Mouse (Mus musculus) adrenal gland, adult 18-20 months (tissue): ENCODE data around the gene Tenm4. TPM values are rescaled to one million over a fixed set of nuclear protein-coding genes. Genes with fewer than 3 reads are reported as not detected.

Source experiments
- DNase-seq, 2 experiments: peaks; one replicate each; pipeline ENCODE4 v3.0.0; 2021 to 2022; ENCODE audit warnings: low spot score in 2 of 2
- total RNA-seq, 2 experiments: library from RNA; stranded (reverse); gene quantifications; 1 replicate in 1 of 2; 2 replicates in 1 of 2; pipeline ENCODE4 v1.2.3; 2021

Tenm4 gene
- total RNA-seq, 2 experiments from 2014 or later, result 11.8 to 27.2 TPM

- DNase-seq, result peak; percentile 25 to 41
Observed at GRCm38 (mm10) chr7:96796788-96797485, 625.9 kb downstream of the Tenm4 start.

DNA sequence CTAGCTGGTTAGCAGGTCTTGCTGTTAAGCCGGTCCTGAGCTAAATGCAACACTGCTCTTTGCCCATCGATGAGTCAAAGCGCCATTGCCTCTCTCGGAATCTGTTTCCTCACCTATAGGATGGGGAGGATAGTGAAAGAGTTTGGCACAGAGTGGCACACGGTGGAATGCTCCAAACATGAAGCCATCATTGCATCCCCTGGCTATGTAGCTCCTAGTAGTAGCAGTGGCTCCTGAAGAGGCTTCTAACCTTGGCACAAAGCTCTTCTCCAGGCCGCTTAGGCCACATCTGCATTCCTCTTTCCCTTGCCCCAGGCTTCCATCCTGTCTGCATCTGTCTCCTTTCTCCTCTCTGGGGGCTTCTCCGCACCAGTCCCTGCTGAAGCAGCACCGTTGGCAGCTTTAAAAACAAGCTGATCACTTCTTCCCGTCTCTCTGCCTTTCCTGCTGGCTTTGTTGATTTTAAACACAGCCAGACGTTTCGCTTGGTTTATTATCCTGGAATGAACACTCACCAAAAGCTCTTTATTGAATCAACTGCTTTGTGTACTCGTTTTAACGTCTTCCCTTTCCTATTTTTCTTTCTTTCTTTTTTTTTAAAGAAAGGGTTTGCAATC lies 626.8 kb downstream of the Tenm4 start:
- no peak for DNase-seq

GRCm38 (mm10) chr7:96799816-96800215 lies 628.8 kb downstream of the Tenm4 start:
- no peak for DNase-seq

DNA sequence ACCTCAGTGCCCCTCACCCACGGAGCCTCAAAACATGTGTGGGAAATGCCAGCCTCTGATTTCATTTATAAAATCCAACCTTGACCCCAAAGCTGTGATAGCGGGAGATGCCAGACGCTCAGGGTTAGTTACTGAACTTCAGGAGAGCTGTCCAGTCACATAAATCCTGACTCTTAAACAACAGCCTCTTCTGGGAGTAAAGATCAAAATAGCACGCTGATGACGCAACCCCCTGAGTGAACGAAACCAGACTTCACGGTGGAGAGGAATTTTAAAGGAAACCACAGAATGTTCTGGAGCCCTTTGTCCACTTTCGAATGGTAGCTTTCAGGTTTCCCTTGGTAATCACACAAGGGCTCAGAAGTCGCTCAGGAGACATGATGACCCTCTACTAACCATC lies 630.3 kb downstream of the Tenm4 start:
- DNase-seq, result peak; percentile 31 to 42

GRCm38 (mm10) chr7:96802216-96802615 lies 631.2 kb downstream of the Tenm4 start:
- no peak for DNase-seq

- no peak for DNase-seq
Observed at GRCm38 (mm10) chr7:96806561-96806960, 635.5 kb downstream of the Tenm4 start.

DNA sequence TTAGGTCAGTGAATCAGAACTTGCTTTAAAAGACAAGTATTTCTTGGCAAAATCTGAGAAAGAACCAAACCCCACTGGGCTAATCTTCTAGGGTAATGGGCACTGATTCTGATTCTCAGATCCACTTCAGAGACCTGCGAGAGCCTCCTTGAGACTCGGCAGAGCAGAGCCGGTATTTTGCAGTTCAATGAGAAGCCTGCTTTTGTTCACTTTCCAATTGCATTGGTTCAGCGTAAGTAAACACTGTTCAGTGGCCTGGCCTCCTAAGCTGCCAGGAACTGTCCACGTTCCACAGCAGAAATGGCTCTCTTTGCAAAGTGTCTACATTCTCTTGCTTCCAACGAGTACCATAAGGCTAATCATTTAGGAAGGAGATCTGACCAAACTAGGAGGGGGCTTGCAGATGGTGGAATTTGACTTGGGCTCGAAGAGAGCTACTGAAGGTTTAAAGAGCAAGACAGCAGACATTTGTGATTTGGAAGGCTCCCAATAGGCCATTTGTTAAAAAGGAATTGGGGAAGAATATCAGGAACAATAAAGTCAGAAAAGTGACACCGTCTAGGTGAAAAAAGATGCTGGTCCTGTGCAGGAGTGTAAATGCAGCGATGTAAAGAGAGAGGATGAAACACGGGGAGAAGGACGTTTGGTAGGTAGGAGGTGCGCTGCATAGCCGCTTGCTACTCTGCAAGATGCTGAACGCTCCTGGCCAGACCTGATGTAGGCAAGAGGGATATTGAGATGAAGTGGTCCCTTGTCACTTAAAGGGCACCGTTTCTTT lies 636.4 kb downstream of the Tenm4 start:
- DNase-seq, result no peak

GRCm38 (mm10) chr7:96808059-96808646 lies 637.1 kb downstream of the Tenm4 start:
- DNase-seq, result no peak

- DNase-seq, result no peak
Observed at GRCm38 (mm10) chr7:96811691-96812090, 640.6 kb downstream of the Tenm4 start.

- DNase-seq, result no peak
Observed at GRCm38 (mm10) chr7:96813036-96813435, 642.0 kb downstream of the Tenm4 start.

GRCm38 (mm10) chr7:96813497-96814400 lies 642.7 kb downstream of the Tenm4 start:
- DNase-seq, result no peak

DNA sequence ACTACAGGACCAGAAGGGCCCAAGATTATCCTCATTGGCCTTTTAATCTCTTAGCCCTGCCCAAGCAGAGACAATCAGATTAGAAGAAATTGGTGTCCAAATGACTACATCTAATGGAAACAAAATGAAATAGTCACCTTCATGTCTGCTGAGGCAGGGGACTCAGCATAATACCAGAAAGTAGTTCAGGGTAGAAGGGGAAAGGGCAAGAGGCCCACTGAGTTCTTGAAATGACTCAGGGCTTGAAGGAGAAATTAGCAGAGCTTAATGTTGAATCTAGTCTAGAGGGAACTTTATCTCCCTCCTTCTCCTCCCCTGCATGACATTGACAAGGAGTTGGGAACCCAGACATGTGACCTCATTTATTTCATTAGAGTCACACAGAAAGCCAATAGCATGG lies 643.5 kb downstream of the Tenm4 start:
- DNase-seq, result no peak

- peak in 1 of 2 experiments; percentile 19 for DNase-seq
Observed at GRCm38 (mm10) chr7:96817030-96817674, 646.1 kb downstream of the Tenm4 start.

- no peak for DNase-seq
Observed at GRCm38 (mm10) chr7:96818236-96818916, 647.3 kb downstream of the Tenm4 start.

DNA sequence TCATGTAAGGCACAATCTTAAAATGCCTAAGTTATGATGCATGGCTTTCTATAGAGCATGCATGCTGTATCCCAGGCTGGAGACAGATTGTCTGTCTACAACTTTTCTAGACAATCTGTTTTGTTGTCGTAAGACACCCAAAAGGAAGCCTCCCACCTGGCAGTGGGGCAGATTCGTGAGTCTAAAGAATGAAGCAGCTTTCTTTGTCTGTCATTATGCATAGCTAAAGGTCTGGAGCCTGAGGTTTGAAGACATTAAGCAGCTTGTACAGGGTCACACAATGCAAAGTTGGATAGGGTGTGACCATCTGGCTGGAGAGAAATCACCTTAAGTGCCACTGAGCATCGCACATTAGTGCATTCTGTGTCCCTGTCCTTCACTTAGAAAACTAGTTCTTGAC lies 648.5 kb downstream of the Tenm4 start:
- DNase-seq, result no peak

- DNase-seq, result no peak
Observed at GRCm38 (mm10) chr7:96820343-96820742, 649.3 kb downstream of the Tenm4 start.

DNA sequence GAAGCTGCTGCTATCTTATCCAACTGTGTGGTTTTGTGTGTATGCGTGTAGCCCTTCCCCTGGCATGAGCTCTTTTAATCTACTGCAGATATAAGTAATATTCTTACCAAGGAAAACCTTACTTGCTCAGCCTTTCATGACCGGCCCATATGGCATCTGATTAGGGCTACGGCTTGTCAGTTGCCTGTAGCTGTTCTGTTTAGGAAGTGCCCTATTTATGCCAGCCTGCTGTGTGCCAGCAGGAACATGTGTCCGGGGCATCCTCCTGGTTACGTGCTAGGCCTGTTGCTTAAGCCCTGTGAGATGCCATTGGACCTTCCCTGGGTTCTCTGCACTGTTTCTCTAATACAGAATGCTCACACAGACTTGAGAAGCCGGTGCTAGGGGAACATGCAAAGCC lies 655.1 kb downstream of the Tenm4 start:
- DNase-seq, result no peak

- DNase-seq, result no peak
Observed at GRCm38 (mm10) chr7:96826672-96827071, 655.6 kb downstream of the Tenm4 start.

GRCm38 (mm10) chr7:96832551-96832950 lies 661.5 kb downstream of the Tenm4 start:
- DNase-seq, result peak in 1 of 2 experiments; percentile 24

- no peak for DNase-seq
Observed at GRCm38 (mm10) chr7:96833012-96833411, 662.0 kb downstream of the Tenm4 start.
